8 mouse cellular contexts compared by ENCODE assay signal in the genomic region with DNA sequence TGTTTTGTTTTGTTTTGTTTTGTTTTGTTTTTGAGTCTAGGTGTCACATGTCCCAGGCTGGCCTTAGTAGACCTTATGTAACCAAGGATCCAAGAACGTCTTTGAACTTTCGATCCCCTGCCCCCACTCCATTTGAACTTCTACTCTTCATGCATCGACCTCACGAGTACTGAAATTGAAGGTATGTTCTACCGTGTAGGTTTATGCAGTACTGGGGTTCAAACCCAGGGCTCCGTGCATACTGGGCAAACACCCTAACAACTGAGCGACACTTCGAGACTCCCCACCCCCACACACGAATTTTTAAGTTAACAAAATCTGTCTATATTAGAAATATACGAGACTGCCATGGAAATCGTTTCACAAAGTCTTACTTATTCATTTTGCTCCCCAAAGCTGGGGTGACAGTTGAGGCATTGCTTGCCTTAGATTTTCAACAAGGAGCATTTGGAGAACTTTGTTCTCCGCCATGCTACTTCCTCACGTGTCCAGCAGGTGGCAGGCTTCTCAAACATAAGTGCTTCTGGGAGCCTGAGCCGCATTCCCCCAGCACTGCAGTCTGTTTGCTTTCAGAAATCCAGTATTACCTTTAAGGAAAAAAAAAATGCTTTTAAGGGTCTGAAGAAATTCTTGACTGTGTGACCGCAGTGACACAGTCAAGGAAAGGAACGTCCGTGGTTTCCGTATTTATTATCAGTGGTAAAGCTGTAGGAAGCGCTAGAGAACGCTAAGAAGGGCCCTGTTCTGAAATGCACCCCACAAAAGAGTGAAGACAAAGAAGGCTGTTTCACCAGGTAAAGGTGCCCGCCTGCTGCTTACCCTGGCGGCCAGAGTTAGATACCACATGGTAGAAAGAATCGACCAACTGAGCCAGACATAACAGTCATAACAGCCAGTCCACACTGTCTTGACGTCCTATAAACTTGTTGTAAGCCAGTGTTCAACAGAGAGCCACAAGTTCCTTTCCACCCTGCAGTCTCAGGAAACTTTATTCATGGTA. TPM values are rescaled to one million over a fixed set of nuclear protein-coding genes. Genes with fewer than 3 reads are reported as not detected.
A peak's percentile ranks its signal among the peaks of the same experiment; 100 is the strongest.
DNase-seq lines count a peak whose midpoint lies in the region; ATAC-seq and TF ChIP-seq lines count a peak whose summit lies in the region.

No protein-coding gene starts in this region.

- H3K36me3 ChIP-seq in intestine, embryonic 14.5 days (ENCODE audit: control insufficient read depth, insufficient read depth, low read length) = no peaks in the 10 kb centered on the region

- H3K9me3 ChIP-seq in intestine, embryonic 14.5 days (ENCODE audit: control insufficient read depth, low read length) = peaks cover under 1% of the 10 kb centered on the region; the same call in 1 of the 2 replicates

- TF ChIP-seq POLR2A in cortical plate, adult 2 months (IDR thresholded peaks at IDR 0.05; ENCODE audit: extremely low read depth, insufficient read depth, low read length) = no peak

- H3K4me1 ChIP-seq in cortical plate, adult 2 months (ENCODE audit: control insufficient read depth, insufficient read depth, low read length) = no peaks in the 10 kb centered on the region
- no peaks in the 10 kb centered on the region for H3K4me1 ChIP-seq in intestine, embryonic 14.5 days (replicated peaks; ENCODE audit: control insufficient read depth, insufficient read depth, low read length)

- WGBS in intestine, embryonic 14.5 days = 32% methylated on average over 24 of the region's 24 CpGs

- peak; percentile 90 for TF ChIP-seq CTCF in cortical plate, adult 2 months (IDR thresholded peaks at IDR 0.05; ENCODE audit: extremely low read depth, insufficient read depth, low read length)

- no peak overlapping the region for H3K27ac ChIP-seq in cortical plate, adult 2 months (ENCODE audit: insufficient read depth, low read length)
- H3K27ac ChIP-seq in intestine, embryonic 14.5 days (ENCODE audit: low read depth) = no peak overlapping the region

- peak overlapping the region; percentile 28; the same call in 1 of the 2 replicates for H3K4me2 ChIP-seq in intestine, embryonic 14.5 days (ENCODE audit: low read length)

- ATAC-seq in intestine, embryonic 14.5 days (replicated peaks; ENCODE audit: low FRiP score, low TSS enrichment, low read depth) = peak; percentile 70; the same call in 1 of the 2 replicates

- H3K4me3 ChIP-seq in cortical plate, adult 2 months (ENCODE audit: insufficient read depth, low read length) = no peak overlapping the region
- H3K4me3 ChIP-seq in intestine, embryonic 14.5 days (ENCODE audit: low read depth, low read length) = no peak overlapping the region

- H3K9ac ChIP-seq in intestine, embryonic 14.5 days (ENCODE audit: low read length) = no peak overlapping the region

- no peaks in the 10 kb centered on the region for H3K27me3 ChIP-seq in intestine, embryonic 14.5 days (replicated peaks; ENCODE audit: control insufficient read depth, insufficient read depth, low read length)

- DNase-seq in adipocyte (ENCODE audit: low spot score) = peak; percentile 83
- DNase-seq in gastrocnemius, postnatal 10 days = peak; percentile 79
- DNase-seq in intestine, embryonic 14.5 days (ENCODE audit: low spot score) = peak; percentile 90
- peak; percentile 73 to 79 for DNase-seq in left cerebral cortex, postnatal 10 days (ENCODE audit: extremely low spot score in 1 of 2, low spot score in 2 of 2)
- DNase-seq in mesoderm, embryonic 11.5 days (ENCODE audit: low read depth, low spot score) = peak; percentile 89
- DNase-seq in right cerebral cortex, postnatal 36 days (ENCODE audit: low spot score in 2 of 2) = peak; percentile 45 to 63
- peak; percentile 71 to 75 for DNase-seq in urinary bladder, postnatal 36 days (ENCODE audit: low spot score in 2 of 2)

- intact Hi-C loops in left cerebral cortex, postnatal 10 days (cut with DNase I) = loop anchor here (2.0 kb wide), 1 partner anchor 91 kb away; no protein-coding TSS in a partner anchor

RNA-seq across cellular contexts. Expression of a gene that starts 15.0 kb away (rescaled TPM):
- 36.5 and 39.4 TPM in 2 replicates for polyA plus RNA-seq in cortical plate, adult 2 months (2012; rRNA removed)
- total RNA-seq in gastrocnemius, postnatal 10 days (2021) = 10 to 100 TPM; 17.2 to 18.0 TPM
- 32.1 and 33.1 TPM in 2 replicates for polyA plus RNA-seq in intestine, embryonic 14.5 days (2014; fragmentation: Nextera tagmentation; extraction: Ambion mirVana)
- 10 to 100 TPM; 39.0 to 39.9 TPM for total RNA-seq in left cerebral cortex, postnatal 10 days (2021)

RNA-seq across cellular contexts. Expression of a gene that starts 54.6 kb away (rescaled TPM):
- 21.0 and 23.9 TPM in 2 replicates for polyA plus RNA-seq in cortical plate, adult 2 months (2012; rRNA removed)
- not detected for total RNA-seq in gastrocnemius, postnatal 10 days (2021)
- polyA plus RNA-seq in intestine, embryonic 14.5 days (2014; fragmentation: Nextera tagmentation; extraction: Ambion mirVana) = 0.16 and 0.24 TPM in 2 replicates
- 10 to 100 TPM; 14.8 to 17.0 TPM for total RNA-seq in left cerebral cortex, postnatal 10 days (2021)

Comparison
In these comparisons a context has a peak if more than half of its experiments do, and no peak if none do; other contexts are left out.
1. RNA of a gene that starts 54.6 kb away (total RNA-seq): 14.8 to 17.0 TPM in left cerebral cortex, postnatal 10 days; not detected in gastrocnemius, postnatal 10 days; every median in the first group is over 10 times any median in the second.
2. Peak in every context shown above with its lines, with median percentiles within 50 percentile points of each other: DNase-seq.